Mouse (Mus musculus): ENCODE data around the gene Pecam1.

DNA sequence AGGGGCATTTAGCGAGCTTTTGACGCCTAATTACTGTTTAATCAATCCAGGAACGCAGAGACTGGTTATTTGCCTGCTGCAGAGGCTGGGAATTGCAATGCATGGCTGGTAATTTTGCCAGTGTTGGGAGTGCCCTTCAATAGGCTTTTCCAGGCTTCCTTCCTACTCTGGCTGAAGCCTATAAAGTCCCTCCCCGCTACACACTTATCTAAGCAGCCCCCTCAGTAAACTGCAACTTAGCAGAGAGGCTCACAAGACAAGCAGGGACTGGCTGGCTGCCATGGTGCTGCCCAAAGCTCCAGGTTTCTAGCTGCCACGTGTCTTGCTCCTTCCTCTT lies 111.1 kb downstream of the Pecam1 start:
- no peak for TF ChIP-seq POLR2A (IDR thresholded peaks at IDR 0.05; ENCODE audit: low read depth, low read length)
- no peak for TF ChIP-seq USF1 (IDR thresholded peaks at IDR 0.05; ENCODE audit: low read depth, low read length)
- no peak for TF ChIP-seq CTCF (conservative IDR thresholded peaks at IDR 0.05 in 1 of 2, IDR thresholded peaks at IDR 0.05 in 1 of 2; ENCODE audit: low read depth in 2 of 2, low read length in 2 of 2)
- no peak for TF ChIP-seq SMC3 (IDR thresholded peaks at IDR 0.05; ENCODE audit: low read depth, low read length)

All from CH12.LX (cell line).